Mouse (Mus musculus): ENCODE results near the gene Fam3a. TPM values are rescaled to one million over a fixed set of nuclear protein-coding genes. Genes with fewer than 3 reads are reported as not detected.
A peak's percentile ranks its signal among the peaks of the same experiment; 100 is the strongest.
"Not testable (repeated sequence)": the region's sequence is repeated elsewhere in the genome, so short reads cannot be mapped to it uniquely, and the experiment has no call there.

Fam3a gene
- polyA plus RNA-seq, 1 experiment from 2014 or later: 30.8 TPM

- H3K27me3 ChIP-seq (ENCODE audit: control insufficient read depth, insufficient read depth, low read length); H3K4me1 ChIP-seq (ENCODE audit: control insufficient read depth, insufficient read depth, low read length); DNase-seq (ENCODE audit: low spot score); H3K36me3 ChIP-seq (ENCODE audit: control insufficient read depth, insufficient read depth, low read length); H3K27ac ChIP-seq (ENCODE audit: low read depth, low read length); H3K4me3 ChIP-seq (ENCODE audit: low read depth, low read length); H3K4me2 ChIP-seq (ENCODE audit: low read depth); ATAC-seq (ENCODE audit: insufficient read depth, low FRiP score, low TSS enrichment); H3K9ac ChIP-seq (ENCODE audit: low read length); H3K9me3 ChIP-seq (ENCODE audit: control insufficient read depth, low read length): not testable (repeated sequence)
- WGBS: 93% methylated on average over 2 of the region's 3 CpGs
Observed at GRCm38 (mm10) chrX:74357069-74357468, 36.0 kb downstream of the Fam3a start.

GRCm38 (mm10) chrX:74353467-74353770 is 39.7 kb downstream of the Fam3a start, which contains the start of gene Lage3:
Lage3 (minus strand) TSS chrX:74353618.
- H3K4me1 ChIP-seq (ENCODE audit: control insufficient read depth, insufficient read depth, low read length): no peaks in the 10 kb centered on the region
- WGBS: 19% methylated on average over 11 of the region's 22 CpGs
- no peak within 1 kb of the TSS for H3K27ac ChIP-seq (ENCODE audit: low read depth, low read length)
- ATAC-seq (ENCODE audit: insufficient read depth, low FRiP score, low TSS enrichment) (peak; percentile 55; the same call in 1 of the 2 replicates), DNase-seq (ENCODE audit: low spot score) (peak; percentile 74)
- peak within 1 kb of the TSS; percentile 50 for H3K4me2 ChIP-seq (ENCODE audit: low read depth)
- no peaks in the 10 kb centered on the region for H3K36me3 ChIP-seq (ENCODE audit: control insufficient read depth, insufficient read depth, low read length)
- H3K9ac ChIP-seq (ENCODE audit: low read length): peak within 1 kb of the TSS; percentile 45
- peak within 1 kb of the TSS; percentile 38 for H3K4me3 ChIP-seq (ENCODE audit: low read depth, low read length)
- no peaks in the 10 kb centered on the region for H3K27me3 ChIP-seq (ENCODE audit: control insufficient read depth, insufficient read depth, low read length)
- H3K9me3 ChIP-seq (ENCODE audit: control insufficient read depth, low read length): no peaks in the 10 kb centered on the region

- Histone ChIP-seq H3K4me2 (ENCODE audit: low read depth) (peak overlapping the region; percentile 50), H3K36me3 (ENCODE audit: control insufficient read depth, insufficient read depth, low read length) (no peaks in the 10 kb centered on the region), H3K4me3 (ENCODE audit: low read depth, low read length) (peak overlapping the region; percentile 38), H3K9me3 (ENCODE audit: control insufficient read depth, low read length) (no peaks in the 10 kb centered on the region), H3K4me1 (ENCODE audit: control insufficient read depth, insufficient read depth, low read length) (no peaks in the 10 kb centered on the region), H3K27ac (ENCODE audit: low read depth, low read length) (no peak overlapping the region), H3K9ac (ENCODE audit: low read length) (peak overlapping the region; percentile 45), H3K27me3 (ENCODE audit: control insufficient read depth, insufficient read depth, low read length) (no peaks in the 10 kb centered on the region)
- peak; percentile 48; the same call in 1 of the 2 replicates for ATAC-seq (ENCODE audit: insufficient read depth, low FRiP score, low TSS enrichment)
- 29% methylated on average over 13 of the region's 13 CpGs for WGBS
- no peak for DNase-seq (ENCODE audit: low spot score)
Observed at GRCm38 (mm10) chrX:74352645-74353466, 40.2 kb downstream of the Fam3a start.

Other genes starting within 250 kb of the Fam3a start
- gene Tex28, start 225.4 kb downstream of the Fam3a start, polyA plus RNA-seq (2014; fragmentation: Nextera tagmentation; extraction: Ambion mirVana): not detected in 2 replicates
- not detected in 2 replicates for gene Tktl1, start 216.0 kb downstream of the Fam3a start, polyA plus RNA-seq (2014; fragmentation: Nextera tagmentation; extraction: Ambion mirVana)
- 243 and 246 TPM in 2 replicates for gene Flna, start 143.5 kb downstream of the Fam3a start, polyA plus RNA-seq (2014; fragmentation: Nextera tagmentation; extraction: Ambion mirVana)
- 24.0 and 31.9 TPM in 2 replicates for gene Emd, start 138.6 kb downstream of the Fam3a start, polyA plus RNA-seq (2014; fragmentation: Nextera tagmentation; extraction: Ambion mirVana)
- gene Rpl10, start 122.5 kb downstream of the Fam3a start, polyA plus RNA-seq (2014; fragmentation: Nextera tagmentation; extraction: Ambion mirVana): 741 and 756 TPM in 2 replicates
- 56.1 and 58.5 TPM in 2 replicates for gene Taz, start 111.4 kb downstream of the Fam3a start, polyA plus RNA-seq (2014; fragmentation: Nextera tagmentation; extraction: Ambion mirVana)
- gene Dnase1l1, start 110.9 kb downstream of the Fam3a start, polyA plus RNA-seq (2014; fragmentation: Nextera tagmentation; extraction: Ambion mirVana): 4.6 and 6.2 TPM in 2 replicates
- gene Atp6ap1, start 96.2 kb downstream of the Fam3a start, polyA plus RNA-seq (2014; fragmentation: Nextera tagmentation; extraction: Ambion mirVana): 116 and 138 TPM in 2 replicates
- 469 and 512 TPM in 2 replicates for gene Gdi1, start 88.3 kb downstream of the Fam3a start, polyA plus RNA-seq (2014; fragmentation: Nextera tagmentation; extraction: Ambion mirVana)
- gene Fam50a, start 80.2 kb downstream of the Fam3a start, polyA plus RNA-seq (2014; fragmentation: Nextera tagmentation; extraction: Ambion mirVana): 57.7 and 58.1 TPM in 2 replicates
- gene Plxna3, start 64.2 kb downstream of the Fam3a start, polyA plus RNA-seq (2014; fragmentation: Nextera tagmentation; extraction: Ambion mirVana): 21.2 and 22.5 TPM in 2 replicates
- 89.0 and 102 TPM in 2 replicates for gene Lage3, start 39.7 kb downstream of the Fam3a start, polyA plus RNA-seq (2014; fragmentation: Nextera tagmentation; extraction: Ambion mirVana)
- 69.8 and 72.0 TPM in 2 replicates for gene Ubl4a, start 20.1 kb downstream of the Fam3a start, polyA plus RNA-seq (2014; fragmentation: Nextera tagmentation; extraction: Ambion mirVana)
- 9.6 and 11.6 TPM in 2 replicates for gene Slc10a3, start 19.9 kb downstream of the Fam3a start, polyA plus RNA-seq (2014; fragmentation: Nextera tagmentation; extraction: Ambion mirVana)
- gene Ikbkg, start within 50 bp of the Fam3a start, polyA plus RNA-seq (2014; fragmentation: Nextera tagmentation; extraction: Ambion mirVana): 24.4 and 27.7 TPM in 2 replicates
- 59.4 and 60.7 TPM in 2 replicates for gene G6pdx, start 35.9 kb upstream of the Fam3a start, polyA plus RNA-seq (2014; fragmentation: Nextera tagmentation; extraction: Ambion mirVana)
- not detected in 2 replicates for gene Gm6880, start 88.1 kb upstream of the Fam3a start, polyA plus RNA-seq (2014; fragmentation: Nextera tagmentation; extraction: Ambion mirVana)
- not detected in 2 replicates for gene Olfr1326-ps1, start 181.6 kb upstream of the Fam3a start, polyA plus RNA-seq (2014; fragmentation: Nextera tagmentation; extraction: Ambion mirVana)
- gene Olfr1325, start 199.4 kb upstream of the Fam3a start, polyA plus RNA-seq (2014; fragmentation: Nextera tagmentation; extraction: Ambion mirVana): not detected in 2 replicates